Mouse (Mus musculus): ENCODE data around the gene Sox30. TPM values are rescaled to one million over a fixed set of nuclear protein-coding genes. Genes with fewer than 3 reads are reported as not detected.

Sox30 gene
- polyA plus RNA-seq, 1 experiment: 0.11 TPM

- H3K27me3 ChIP-seq (ENCODE audit: control insufficient read depth, insufficient read depth, low read length): no peaks in the 10 kb centered on the region; the same call in 1 of the 2 replicates
- WGBS: 56% methylated on average over 13 of the region's 13 CpGs
- H3K4me1 ChIP-seq (ENCODE audit: control insufficient read depth, insufficient read depth, insufficient read length, low read length): peaks cover 4% of the 10 kb centered on the region; the same call in 1 of the 2 replicates
- no peaks in the 10 kb centered on the region for H3K36me3 ChIP-seq (ENCODE audit: control insufficient read depth, insufficient read depth, low read length)
- H3K4me3 ChIP-seq (ENCODE audit: low read depth, low read length): no peak overlapping the region
- no peak for TF ChIP-seq POLR2A (IDR thresholded peaks at IDR 0.05; ENCODE audit: low read depth, low read length)
- no peak for TF ChIP-seq CTCF (IDR thresholded peaks at IDR 0.05; ENCODE audit: extremely low read depth, insufficient read length, insufficient replicate concordance, low read depth, low read length)
- no peak overlapping the region for H3K27ac ChIP-seq (ENCODE audit: insufficient read depth, low read depth, low read length)
Measured at GRCm38 (mm10) chr11:45992087-45992486, 12.0 kb downstream of the Sox30 start.

- Histone ChIP-seq H3K4me3 (ENCODE audit: low read depth, low read length) (no peak overlapping the region), H3K27me3 (ENCODE audit: control insufficient read depth, insufficient read depth, low read length) (no peaks in the 10 kb centered on the region; the same call in 1 of the 2 replicates), H3K27ac (ENCODE audit: insufficient read depth, low read depth, low read length) (no peak overlapping the region), H3K36me3 (ENCODE audit: control insufficient read depth, insufficient read depth, low read length) (no peaks in the 10 kb centered on the region), H3K4me1 (ENCODE audit: control insufficient read depth, insufficient read depth, insufficient read length, low read length) (no peaks in the 10 kb centered on the region)
- TF ChIP-seq CTCF (IDR thresholded peaks at IDR 0.05; ENCODE audit: extremely low read depth, insufficient read length, insufficient replicate concordance, low read depth, low read length) (no peak), POLR2A (IDR thresholded peaks at IDR 0.05; ENCODE audit: low read depth, low read length) (no peak)
- WGBS: 18% methylated on average over 6 of the region's 6 CpGs
Measured at GRCm38 (mm10) chr11:46016061-46016460, 36.0 kb downstream of the Sox30 start.

GRCm38 (mm10) chr11:46020246-46020645, 40.1 kb downstream of the Sox30 start:
- TF ChIP-seq POLR2A (IDR thresholded peaks at IDR 0.05; ENCODE audit: low read depth, low read length) (no peak), CTCF (IDR thresholded peaks at IDR 0.05; ENCODE audit: extremely low read depth, insufficient read length, insufficient replicate concordance, low read depth, low read length) (no peak)
- H3K27me3 ChIP-seq (ENCODE audit: control insufficient read depth, insufficient read depth, low read length): no peaks in the 10 kb centered on the region; the same call in 1 of the 2 replicates
- WGBS: 72% methylated on average over 1 of the region's 1 CpGs

GRCm38 (mm10) chr11:46021850-46022249, 41.7 kb downstream of the Sox30 start:
- H3K4me1 ChIP-seq (ENCODE audit: control insufficient read depth, insufficient read depth, insufficient read length, low read length): no peaks in the 10 kb centered on the region
- H3K4me3 ChIP-seq (ENCODE audit: low read depth, low read length): no peak overlapping the region
- no peaks in the 10 kb centered on the region; the same call in 1 of the 2 replicates for H3K27me3 ChIP-seq (ENCODE audit: control insufficient read depth, insufficient read depth, low read length)
- TF ChIP-seq POLR2A (IDR thresholded peaks at IDR 0.05; ENCODE audit: low read depth, low read length) (no peak), CTCF (IDR thresholded peaks at IDR 0.05; ENCODE audit: extremely low read depth, insufficient read length, insufficient replicate concordance, low read depth, low read length) (no peak)
- H3K27ac ChIP-seq (ENCODE audit: insufficient read depth, low read depth, low read length): no peak overlapping the region
- H3K36me3 ChIP-seq (ENCODE audit: control insufficient read depth, insufficient read depth, low read length): no peaks in the 10 kb centered on the region

More at GRCm38 (mm10) chr11:46020246-46020645, 40.1 kb downstream of the Sox30 start:
- no peaks in the 10 kb centered on the region for H3K36me3 ChIP-seq (ENCODE audit: control insufficient read depth, insufficient read depth, low read length)
- H3K4me1 ChIP-seq (ENCODE audit: control insufficient read depth, insufficient read depth, insufficient read length, low read length): no peaks in the 10 kb centered on the region
- no peak overlapping the region for H3K4me3 ChIP-seq (ENCODE audit: low read depth, low read length)
- no peak overlapping the region for H3K27ac ChIP-seq (ENCODE audit: insufficient read depth, low read depth, low read length)

- Histone ChIP-seq H3K27ac (ENCODE audit: insufficient read depth, low read depth, low read length) (no peak overlapping the region), H3K27me3 (ENCODE audit: control insufficient read depth, insufficient read depth, low read length) (no peaks in the 10 kb centered on the region), H3K36me3 (ENCODE audit: control insufficient read depth, insufficient read depth, low read length) (no peaks in the 10 kb centered on the region), H3K4me3 (ENCODE audit: low read depth, low read length) (no peak overlapping the region), H3K4me1 (ENCODE audit: control insufficient read depth, insufficient read depth, insufficient read length, low read length) (no peaks in the 10 kb centered on the region)
- 70% methylated on average over 6 of the region's 6 CpGs for WGBS
- TF ChIP-seq CTCF (IDR thresholded peaks at IDR 0.05; ENCODE audit: extremely low read depth, insufficient read length, insufficient replicate concordance, low read depth, low read length): no peak
- no peak for TF ChIP-seq POLR2A (IDR thresholded peaks at IDR 0.05; ENCODE audit: low read depth, low read length)
Measured at GRCm38 (mm10) chr11:46022983-46023382, 42.9 kb downstream of the Sox30 start.

GRCm38 (mm10) chr11:46025962-46026392, 45.9 kb downstream of the Sox30 start:
- H3K27ac ChIP-seq (ENCODE audit: insufficient read depth, low read depth, low read length): no peak overlapping the region
- H3K4me1 ChIP-seq (ENCODE audit: control insufficient read depth, insufficient read depth, insufficient read length, low read length): no peaks in the 10 kb centered on the region
- H3K27me3 ChIP-seq (ENCODE audit: control insufficient read depth, insufficient read depth, low read length): no peaks in the 10 kb centered on the region
- 61% methylated on average over 7 of the region's 7 CpGs for WGBS
- no peak for TF ChIP-seq POLR2A (IDR thresholded peaks at IDR 0.05; ENCODE audit: low read depth, low read length)
- TF ChIP-seq CTCF (IDR thresholded peaks at IDR 0.05; ENCODE audit: extremely low read depth, insufficient read length, insufficient replicate concordance, low read depth, low read length): no peak
- H3K36me3 ChIP-seq (ENCODE audit: control insufficient read depth, insufficient read depth, low read length): no peaks in the 10 kb centered on the region
- H3K4me3 ChIP-seq (ENCODE audit: low read depth, low read length): no peak overlapping the region

GRCm38 (mm10) chr11:46027952-46028814, 48.1 kb downstream of the Sox30 start:
- Histone ChIP-seq H3K4me1 (ENCODE audit: control insufficient read depth, insufficient read depth, insufficient read length, low read length) (no peaks in the 10 kb centered on the region), H3K36me3 (ENCODE audit: control insufficient read depth, insufficient read depth, low read length) (no peaks in the 10 kb centered on the region), H3K27ac (ENCODE audit: insufficient read depth, low read depth, low read length) (no peak overlapping the region), H3K4me3 (ENCODE audit: low read depth, low read length) (no peak overlapping the region), H3K27me3 (ENCODE audit: control insufficient read depth, insufficient read depth, low read length) (no peaks in the 10 kb centered on the region)
- TF ChIP-seq CTCF (IDR thresholded peaks at IDR 0.05; ENCODE audit: extremely low read depth, insufficient read length, insufficient replicate concordance, low read depth, low read length) (no peak), POLR2A (IDR thresholded peaks at IDR 0.05; ENCODE audit: low read depth, low read length) (no peak)
- WGBS: 80% methylated on average over 6 of the region's 6 CpGs

Measured in small intestine, adult 2 months (tissue).